Mouse (Mus musculus): ENCODE results near the gene Slc6a13. TPM values are rescaled to one million over a fixed set of nuclear protein-coding genes. Genes with fewer than 3 reads are reported as not detected.

Gene Slc6a13
- polyA plus RNA-seq, 1 experiment: 1.3 TPM

- TF ChIP-seq CTCF (IDR thresholded peaks at IDR 0.05; ENCODE audit: low read depth, low read length) (no peak), POLR2A (IDR thresholded peaks at IDR 0.05; ENCODE audit: borderline replicate concordance, low read depth, low read length) (no peak)
These were observed 41.6 kb downstream of the Slc6a13 start for GRCm38 (mm10) chr6:121341650-121342049.

DNA sequence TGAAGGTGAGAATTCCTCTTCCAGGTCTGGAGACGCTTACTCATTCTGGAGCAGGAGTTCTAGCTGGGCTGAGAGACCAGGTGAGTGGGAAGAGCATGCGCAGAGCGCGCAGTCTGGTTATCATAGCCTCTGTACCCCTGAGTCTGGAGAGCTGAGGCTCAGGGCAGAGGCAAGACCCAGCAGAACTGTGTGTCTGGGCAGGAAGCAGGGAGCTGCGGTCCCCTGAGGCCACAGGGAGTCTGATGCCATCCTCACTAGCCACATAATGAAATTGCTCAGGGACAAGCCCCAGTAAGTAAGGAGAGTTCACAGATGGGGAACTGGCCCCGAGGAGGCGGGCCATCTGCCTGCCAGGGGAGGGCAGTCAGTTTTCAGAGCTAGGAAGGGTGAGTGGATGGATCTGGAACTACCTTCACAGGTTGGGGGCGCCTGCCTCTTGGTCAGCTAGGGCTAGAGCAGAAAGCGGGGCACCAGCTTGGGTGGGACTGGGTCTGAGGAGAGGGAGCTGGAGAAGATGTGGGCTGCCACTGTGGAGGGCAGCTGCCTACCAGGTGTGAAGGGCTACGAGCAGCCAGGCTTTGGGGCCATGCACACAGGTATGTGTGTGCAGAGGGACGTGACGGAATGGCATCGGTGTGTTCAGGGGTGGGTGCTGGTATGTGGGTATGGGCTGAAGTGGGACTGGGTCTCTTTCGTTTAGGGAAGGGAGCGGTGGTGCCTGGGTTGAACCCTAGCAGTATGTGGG, 43.2 kb downstream of the Slc6a13 start, which contains the start of gene Slc6a12:
Gene Slc6a12 (plus strand): TSS at position 51 of the 745 bp plus-strand sequence.
- H3K4me3 ChIP-seq (ENCODE audit: insufficient read depth, low read length): peak within 1 kb of the TSS; percentile 57
- H3K4me1 ChIP-seq (ENCODE audit: control insufficient read depth, insufficient read depth, low read length): peaks cover 70% of the 10 kb centered on the region
- peak within 1 kb of the TSS; percentile 91 for H3K27ac ChIP-seq (ENCODE audit: insufficient read depth, low read depth, low read length)
- TF ChIP-seq POLR2A (IDR thresholded peaks at IDR 0.05; ENCODE audit: borderline replicate concordance, low read depth, low read length): no peak
- TF ChIP-seq CTCF (IDR thresholded peaks at IDR 0.05; ENCODE audit: low read depth, low read length): no peak

More at GRCm38 (mm10) chr6:121341650-121342049, 41.6 kb downstream of the Slc6a13 start:
- 0 out of 2 replicates have a peak overlapping the region, but pooled peaks have one; percentile 17 for H3K4me3 ChIP-seq (ENCODE audit: insufficient read depth, low read length)
- peaks cover 73% of the 10 kb centered on the region for H3K4me1 ChIP-seq (ENCODE audit: control insufficient read depth, insufficient read depth, low read length)
- H3K27ac ChIP-seq (ENCODE audit: insufficient read depth, low read depth, low read length): peak overlapping the region; percentile 91

DNA sequence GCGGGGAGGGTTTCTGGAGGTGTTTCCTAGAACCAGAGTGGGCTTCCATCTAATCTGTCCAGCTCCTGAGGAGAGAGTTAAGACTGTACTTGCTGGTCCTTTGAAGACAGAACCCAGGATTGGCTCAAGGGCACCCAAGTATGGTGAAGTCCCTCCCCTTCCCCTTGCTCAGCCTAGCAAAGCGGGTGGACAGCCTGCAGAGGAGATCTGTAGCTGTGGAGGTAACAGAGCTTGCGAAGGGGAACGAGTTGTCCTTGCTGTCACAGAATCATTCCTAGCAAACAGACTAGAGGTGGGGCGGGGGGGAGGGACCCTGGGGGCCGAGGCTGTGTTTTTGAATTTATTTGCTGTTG, 43.7 kb downstream of the Slc6a13 start:
- H3K27ac ChIP-seq (ENCODE audit: insufficient read depth, low read depth, low read length): peak overlapping the region; percentile 91
- TF ChIP-seq POLR2A (IDR thresholded peaks at IDR 0.05; ENCODE audit: borderline replicate concordance, low read depth, low read length): no peak
- TF ChIP-seq CTCF (IDR thresholded peaks at IDR 0.05; ENCODE audit: low read depth, low read length): no peak

DNA sequence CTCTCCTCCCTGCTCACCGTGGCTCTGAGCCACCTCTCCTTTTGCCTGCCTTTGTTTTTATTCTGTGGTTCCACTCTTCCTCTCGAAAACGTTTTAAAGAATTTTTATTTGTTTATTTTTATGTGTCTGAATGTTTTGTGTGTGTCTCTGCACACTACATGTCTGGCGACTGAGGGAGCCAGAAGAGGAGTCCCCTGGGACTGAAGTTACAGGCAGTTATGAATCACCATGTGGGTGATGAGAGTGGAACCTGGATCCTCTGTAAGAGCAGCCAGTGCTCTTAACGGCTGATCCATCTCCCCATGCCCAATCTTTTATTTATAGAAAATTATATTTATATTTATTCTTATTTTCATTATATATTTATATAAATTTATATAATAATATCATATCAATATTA, 44.3 kb downstream of the Slc6a13 start:
- no peak for TF ChIP-seq CTCF (IDR thresholded peaks at IDR 0.05; ENCODE audit: low read depth, low read length)
- H3K4me1 ChIP-seq (ENCODE audit: control insufficient read depth, insufficient read depth, low read length): peaks cover 59% of the 10 kb centered on the region
- peak overlapping the region; percentile 57 for H3K4me3 ChIP-seq (ENCODE audit: insufficient read depth, low read length)
- H3K27ac ChIP-seq (ENCODE audit: insufficient read depth, low read depth, low read length): peak overlapping the region; percentile 39

More for the DNA sequence above, 43.7 kb downstream of the Slc6a13 start:
- peak overlapping the region; percentile 57 for H3K4me3 ChIP-seq (ENCODE audit: insufficient read depth, low read length)
- H3K4me1 ChIP-seq (ENCODE audit: control insufficient read depth, insufficient read depth, low read length): peaks cover 65% of the 10 kb centered on the region

DNA sequence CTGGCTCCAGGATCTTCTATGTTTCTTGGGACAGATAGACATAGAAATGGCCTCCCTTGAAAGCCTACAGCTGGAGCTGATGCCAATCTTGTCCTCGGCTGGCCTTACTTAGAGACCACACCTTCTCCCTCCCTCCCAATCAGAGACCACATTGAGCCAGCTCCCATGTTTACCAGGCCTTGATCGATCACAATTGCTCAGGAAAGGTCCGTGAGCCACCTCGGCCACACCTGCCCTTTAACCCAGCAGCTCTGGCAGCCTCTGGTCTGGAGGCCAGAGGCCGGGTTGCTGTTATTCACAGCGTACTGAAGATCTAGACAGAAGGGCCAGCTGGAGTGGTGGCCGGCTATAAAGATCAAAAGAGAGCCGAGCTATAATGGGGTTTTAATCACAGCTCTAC, 46.4 kb downstream of the Slc6a13 start:
- no peak overlapping the region for H3K4me3 ChIP-seq (ENCODE audit: insufficient read depth, low read length)
- H3K4me1 ChIP-seq (ENCODE audit: control insufficient read depth, insufficient read depth, low read length): peaks cover 41% of the 10 kb centered on the region
- no peak for TF ChIP-seq POLR2A (IDR thresholded peaks at IDR 0.05; ENCODE audit: borderline replicate concordance, low read depth, low read length)
- TF ChIP-seq CTCF (IDR thresholded peaks at IDR 0.05; ENCODE audit: low read depth, low read length): no peak
- H3K27ac ChIP-seq (ENCODE audit: insufficient read depth, low read depth, low read length): no peak overlapping the region

- Histone ChIP-seq H3K4me1 (ENCODE audit: control insufficient read depth, insufficient read depth, low read length) (peaks cover 13% of the 10 kb centered on the region), H3K4me3 (ENCODE audit: insufficient read depth, low read length) (no peak overlapping the region), H3K27ac (ENCODE audit: insufficient read depth, low read depth, low read length) (no peak overlapping the region)
- TF ChIP-seq CTCF (IDR thresholded peaks at IDR 0.05; ENCODE audit: low read depth, low read length) (no peak), POLR2A (IDR thresholded peaks at IDR 0.05; ENCODE audit: borderline replicate concordance, low read depth, low read length) (no peak)
These were observed 52.2 kb downstream of the Slc6a13 start for GRCm38 (mm10) chr6:121352276-121352675.

- Histone ChIP-seq H3K4me3 (ENCODE audit: insufficient read depth, low read length) (no peak overlapping the region), H3K27ac (ENCODE audit: insufficient read depth, low read depth, low read length) (no peak overlapping the region), H3K4me1 (ENCODE audit: control insufficient read depth, insufficient read depth, low read length) (peaks cover 9% of the 10 kb centered on the region)
- no peak for TF ChIP-seq POLR2A (IDR thresholded peaks at IDR 0.05; ENCODE audit: borderline replicate concordance, low read depth, low read length)
- no peak for TF ChIP-seq CTCF (IDR thresholded peaks at IDR 0.05; ENCODE audit: low read depth, low read length)
These were observed 56.0 kb downstream of the Slc6a13 start for GRCm38 (mm10) chr6:121356041-121356440.

DNA sequence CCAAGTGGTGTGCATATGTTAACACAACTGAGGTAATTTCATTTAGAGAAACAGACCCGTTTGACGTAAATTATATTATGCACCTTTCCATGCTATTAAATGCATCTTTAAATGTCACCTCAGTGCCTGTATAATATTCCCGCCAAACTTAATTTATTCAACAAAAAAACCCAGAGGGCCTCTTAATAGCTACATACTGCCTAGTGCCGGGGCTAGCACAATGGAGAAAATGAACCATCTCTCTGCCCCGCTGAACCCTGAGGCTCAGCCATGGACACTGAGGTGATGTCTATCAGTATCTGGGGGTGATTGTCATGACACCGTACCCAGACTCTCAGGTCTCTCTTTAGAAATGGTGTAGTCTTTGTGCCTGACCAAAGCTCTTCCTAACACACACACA, 57.2 kb downstream of the Slc6a13 start:
- Histone ChIP-seq H3K27ac (ENCODE audit: insufficient read depth, low read depth, low read length) (no peak overlapping the region), H3K4me1 (ENCODE audit: control insufficient read depth, insufficient read depth, low read length) (peaks cover 9% of the 10 kb centered on the region), H3K4me3 (ENCODE audit: insufficient read depth, low read length) (no peak overlapping the region)
- no peak for TF ChIP-seq CTCF (IDR thresholded peaks at IDR 0.05; ENCODE audit: low read depth, low read length)
- no peak for TF ChIP-seq POLR2A (IDR thresholded peaks at IDR 0.05; ENCODE audit: borderline replicate concordance, low read depth, low read length)

- H3K4me1 ChIP-seq (ENCODE audit: control insufficient read depth, insufficient read depth, low read length): peaks cover 6% of the 10 kb centered on the region
- no peak for TF ChIP-seq POLR2A (IDR thresholded peaks at IDR 0.05; ENCODE audit: borderline replicate concordance, low read depth, low read length)
- no peak for TF ChIP-seq CTCF (IDR thresholded peaks at IDR 0.05; ENCODE audit: low read depth, low read length)
- no peak overlapping the region for H3K27ac ChIP-seq (ENCODE audit: insufficient read depth, low read depth, low read length)
- H3K4me3 ChIP-seq (ENCODE audit: insufficient read depth, low read length): no peak overlapping the region
These were observed 63.0 kb downstream of the Slc6a13 start for GRCm38 (mm10) chr6:121363061-121363460.

DNA sequence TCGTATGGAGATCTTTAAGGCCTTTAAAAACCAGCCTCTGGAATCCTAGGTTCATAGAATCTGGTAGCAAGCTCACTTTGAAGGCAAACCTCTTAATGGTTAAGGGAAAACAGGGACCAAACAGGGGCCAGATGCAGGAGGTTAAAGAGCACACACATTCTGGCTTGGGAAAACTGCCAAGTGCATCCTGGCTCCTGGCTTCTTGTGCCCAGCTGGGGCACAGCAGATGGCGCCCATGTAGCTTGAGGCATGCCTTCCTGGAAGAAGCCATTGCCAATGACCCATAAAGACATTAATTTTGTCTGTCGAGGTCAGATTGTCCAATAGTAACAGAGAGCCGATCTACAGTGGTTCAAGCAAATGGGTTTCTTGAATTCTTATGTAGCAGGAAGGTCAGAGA, 63.9 kb downstream of the Slc6a13 start:
- no peak overlapping the region for H3K27ac ChIP-seq (ENCODE audit: insufficient read depth, low read depth, low read length)
- H3K4me3 ChIP-seq (ENCODE audit: insufficient read depth, low read length): no peak overlapping the region
- no peak for TF ChIP-seq POLR2A (IDR thresholded peaks at IDR 0.05; ENCODE audit: borderline replicate concordance, low read depth, low read length)
- no peak for TF ChIP-seq CTCF (IDR thresholded peaks at IDR 0.05; ENCODE audit: low read depth, low read length)
- H3K4me1 ChIP-seq (ENCODE audit: control insufficient read depth, insufficient read depth, low read length): peaks cover 13% of the 10 kb centered on the region

Data from bone marrow macrophage, adult 2 months (primary cell).